Mouse (Mus musculus): ENCODE measurements around the gene Tbrg4.
"Not testable (repeated sequence)": the region's sequence is repeated elsewhere in the genome, so short reads cannot be mapped to it uniquely, and the experiment has no call there.

Gene Tbrg4

DNA sequence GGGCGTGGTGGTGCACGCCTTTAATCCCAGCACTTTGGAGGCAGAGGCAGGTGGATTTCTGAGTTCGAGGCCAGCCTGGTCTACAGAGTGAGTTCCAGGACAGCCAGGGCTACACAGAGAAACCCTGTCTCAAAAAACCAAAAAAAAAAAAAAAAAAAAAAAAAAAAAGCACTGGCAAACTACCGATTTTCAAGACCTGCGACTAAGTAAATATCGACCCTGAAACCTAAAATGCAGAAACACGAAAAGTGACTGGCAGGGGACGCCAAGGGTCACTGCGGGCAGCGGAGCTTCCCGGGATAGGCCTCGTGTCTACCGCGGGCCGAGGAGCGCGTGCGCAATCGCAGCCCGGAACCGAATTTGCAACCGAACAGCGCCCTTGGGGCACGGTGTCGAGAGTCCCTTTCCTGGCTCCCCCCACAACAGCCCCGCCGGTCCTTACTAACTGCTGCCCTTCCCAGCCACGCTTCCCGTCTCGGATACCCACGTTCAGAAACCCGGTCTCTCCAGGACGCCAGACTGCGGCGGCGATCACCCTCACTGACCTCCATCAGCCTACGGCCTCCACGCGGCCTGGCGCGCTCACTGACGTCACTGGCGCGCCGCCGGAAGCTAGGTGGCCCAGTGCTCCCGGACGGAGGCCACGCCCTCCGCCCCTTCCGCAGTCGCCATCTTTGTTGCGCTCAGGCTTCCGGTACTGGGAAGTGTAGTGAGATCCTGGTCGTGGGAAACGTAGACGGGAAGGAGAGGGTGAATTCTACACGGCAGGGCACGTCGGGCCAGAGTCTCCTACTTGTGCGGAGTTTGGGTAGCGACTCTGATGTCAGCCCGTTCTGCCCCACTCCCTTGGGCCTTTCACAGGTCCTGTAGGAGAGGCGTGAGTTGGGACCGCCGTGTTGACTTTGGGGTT is at the start of gene Tbrg4:
TSS of gene Tbrg4 (minus strand) at position 590 of the 910 bp plus-strand sequence.
- DNase-seq (ENCODE audit: low spot score), result peak; percentile 87

GRCm38 (mm10) chr11:6675402-6675801 is 49.5 kb upstream of the Tbrg4 start:
- DNase-seq (ENCODE audit: low spot score), result no peak

GRCm38 (mm10) chr11:6674701-6675100 is 48.8 kb upstream of the Tbrg4 start:
- DNase-seq (ENCODE audit: low spot score), result no peak

GRCm38 (mm10) chr11:6670826-6671225 is 45.0 kb upstream of the Tbrg4 start:
- no peak for DNase-seq (ENCODE audit: low spot score)

DNA sequence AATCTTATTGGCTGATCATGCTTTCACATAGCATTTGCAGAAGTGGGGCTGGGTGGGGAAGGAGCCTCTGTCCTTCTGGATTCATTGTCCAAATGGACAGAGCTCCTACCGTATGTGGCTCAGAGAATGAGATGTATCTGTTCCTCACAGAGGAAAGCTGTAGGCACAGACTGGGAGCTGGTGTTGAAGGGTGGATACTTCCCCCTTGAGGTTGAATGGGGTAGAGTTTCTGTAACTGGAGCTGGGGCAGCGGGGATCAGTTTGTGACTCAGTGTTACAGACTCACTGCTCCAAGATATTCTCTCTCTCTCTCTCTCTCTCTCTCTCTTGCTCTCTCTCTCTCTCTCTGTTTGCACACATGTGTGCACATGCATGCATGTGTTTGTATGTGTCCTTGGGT is 44.2 kb upstream of the Tbrg4 start:
- no peak for DNase-seq (ENCODE audit: low spot score)

GRCm38 (mm10) chr11:6669041-6669440 is 43.2 kb upstream of the Tbrg4 start:
- DNase-seq (ENCODE audit: low spot score), result no peak

DNA sequence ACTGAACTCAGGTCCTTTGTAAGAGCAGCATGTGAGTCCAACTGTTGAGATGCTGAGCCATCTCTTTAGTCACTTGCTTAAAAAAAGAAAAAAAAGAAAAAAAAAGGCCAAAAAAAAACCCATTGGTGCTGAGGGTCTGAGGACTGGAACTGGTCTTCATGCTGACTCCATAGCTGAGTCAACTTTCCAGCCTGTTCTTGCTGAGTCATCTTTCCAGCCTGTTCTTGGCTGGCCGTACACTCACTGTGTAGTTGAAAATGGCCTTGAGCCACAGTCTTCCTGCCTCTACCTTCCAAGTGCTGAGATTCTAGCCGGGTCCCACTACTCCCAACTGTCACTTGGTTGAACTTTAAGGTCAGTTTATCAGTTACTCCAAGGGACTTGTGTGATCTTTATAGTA is 40.8 kb upstream of the Tbrg4 start:
- DNase-seq (ENCODE audit: low spot score), result no peak

DNA sequence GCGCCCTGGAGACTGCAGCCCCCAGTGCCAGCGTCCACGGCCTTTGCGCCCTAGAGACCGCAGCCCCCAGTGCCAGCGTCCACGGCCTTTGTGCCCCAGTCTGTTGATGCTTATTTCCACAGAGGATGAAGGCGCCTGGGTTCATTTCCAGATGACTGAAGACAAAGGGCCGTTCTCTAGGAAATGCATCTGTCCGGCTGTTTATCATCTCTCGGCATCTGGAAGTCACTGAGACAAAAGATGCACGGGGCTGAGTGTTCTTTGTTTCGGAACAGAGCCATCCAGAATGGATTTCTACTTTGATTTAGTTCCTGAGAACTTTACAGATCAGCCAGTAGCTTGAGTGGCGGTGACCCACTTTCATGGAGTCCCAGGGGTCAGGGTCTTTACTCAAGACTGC is 35.3 kb upstream of the Tbrg4 start:
- DNase-seq (ENCODE audit: low spot score), result no peak

- DNase-seq (ENCODE audit: low spot score), result no peak
Measured at GRCm38 (mm10) chr11:6658271-6658670, 32.4 kb upstream of the Tbrg4 start, which contains the start of gene Ramp3. Ramp3 (plus strand) TSS chr11:6658521.

DNA sequence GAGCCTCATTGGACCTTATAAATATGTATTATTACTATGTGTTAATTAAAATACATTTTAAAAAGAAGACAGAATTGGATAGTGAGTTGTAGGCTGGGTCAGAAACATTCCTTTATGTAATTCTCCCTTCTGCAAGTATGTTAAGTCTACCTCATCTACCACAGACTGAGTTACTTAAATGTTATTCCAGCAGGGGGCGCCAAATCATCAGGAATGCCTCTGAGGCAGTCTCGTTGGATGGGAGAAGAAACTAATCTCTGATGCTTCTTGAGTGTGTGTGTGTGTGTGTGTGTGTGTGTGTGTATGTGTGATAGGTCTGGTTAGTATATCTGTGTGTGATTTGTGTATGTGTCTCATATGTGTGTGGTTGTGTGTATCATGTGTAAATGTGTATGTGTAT is 29.0 kb upstream of the Tbrg4 start:
- DNase-seq (ENCODE audit: low spot score), result peak; percentile 65

- DNase-seq (ENCODE audit: low spot score), result not testable (repeated sequence)
Measured at GRCm38 (mm10) chr11:6652978-6653377, 27.1 kb upstream of the Tbrg4 start.

- DNase-seq (ENCODE audit: low spot score), result no peak
Measured at GRCm38 (mm10) chr11:6650519-6650918, 24.7 kb upstream of the Tbrg4 start.

- no peak for DNase-seq (ENCODE audit: low spot score)
Measured at GRCm38 (mm10) chr11:6647831-6648724, 22.2 kb upstream of the Tbrg4 start.

- DNase-seq (ENCODE audit: low spot score), result no peak
Measured at GRCm38 (mm10) chr11:6644566-6644965, 18.7 kb upstream of the Tbrg4 start.

DNA sequence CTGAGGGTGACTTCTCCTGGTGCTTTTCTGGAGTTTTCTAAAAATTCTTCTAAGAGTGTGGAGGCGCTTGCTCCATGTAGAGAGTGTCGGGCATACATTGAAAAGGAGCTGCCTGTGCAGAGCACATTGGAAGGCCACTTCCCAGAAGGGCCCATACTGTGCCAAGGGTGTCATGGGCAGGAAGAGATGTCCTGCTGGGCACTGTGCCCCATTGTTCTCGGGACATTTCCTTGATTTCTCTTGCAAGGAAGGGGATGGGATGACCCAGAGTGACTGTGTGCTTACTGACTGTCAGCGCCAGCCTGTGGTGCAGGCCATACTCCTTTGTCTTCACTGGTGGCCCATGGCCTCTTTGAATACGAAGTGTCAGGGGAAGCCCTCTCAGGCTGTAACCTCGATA is 13.2 kb upstream of the Tbrg4 start:
- DNase-seq (ENCODE audit: low spot score), result no peak

DNA sequence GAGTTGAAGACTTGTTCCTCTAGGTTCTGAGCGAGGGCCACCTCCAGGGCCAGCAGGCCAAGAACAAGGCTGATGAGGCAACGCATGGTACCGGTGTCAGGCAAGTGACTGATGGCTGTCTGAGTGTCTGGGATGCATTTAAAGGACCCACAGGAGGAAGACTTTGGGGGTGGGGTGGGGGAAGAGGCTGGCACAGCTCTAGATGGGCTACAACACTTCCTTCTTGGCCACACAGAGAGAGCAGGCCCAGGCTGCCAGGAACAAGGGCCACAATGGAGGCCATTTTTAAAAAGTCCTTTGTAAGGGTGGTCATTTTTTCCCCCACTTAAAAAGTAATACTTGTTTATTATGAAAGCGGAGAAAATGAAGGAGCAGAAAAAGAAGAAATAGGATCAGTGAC is 12.7 kb upstream of the Tbrg4 start, which contains the start of gene Wap:
TSS of gene Wap (minus strand) at position 101 of the 400 bp plus-strand sequence.
- DNase-seq (ENCODE audit: low spot score), result no peak

GRCm38 (mm10) chr11:6636150-6636549 is 10.3 kb upstream of the Tbrg4 start:
- DNase-seq (ENCODE audit: low spot score), result no peak

DNA sequence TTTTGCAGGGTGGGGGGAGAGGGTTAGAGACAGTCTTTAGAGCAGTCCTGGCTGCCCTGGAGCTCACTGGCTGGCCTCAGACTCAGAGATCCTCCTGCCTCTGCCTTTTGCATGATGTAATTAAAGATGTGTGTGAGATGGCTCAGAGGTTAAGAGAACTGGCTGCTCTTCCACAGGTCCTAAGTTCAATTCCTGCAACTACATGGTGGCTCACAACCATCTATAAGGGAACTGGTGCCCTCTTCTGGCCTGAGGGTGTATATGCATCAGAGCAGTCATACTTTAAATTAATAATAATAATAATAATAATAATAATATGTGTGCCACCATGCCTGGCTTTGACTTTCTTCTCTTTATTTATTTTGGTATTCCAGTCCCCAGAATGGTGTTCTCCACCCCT is 3.8 kb upstream of the Tbrg4 start:
- DNase-seq (ENCODE audit: low spot score), result no peak

GRCm38 (mm10) chr11:6628568-6628967 is 2.7 kb upstream of the Tbrg4 start:
- no peak for DNase-seq (ENCODE audit: low spot score)

DNA sequence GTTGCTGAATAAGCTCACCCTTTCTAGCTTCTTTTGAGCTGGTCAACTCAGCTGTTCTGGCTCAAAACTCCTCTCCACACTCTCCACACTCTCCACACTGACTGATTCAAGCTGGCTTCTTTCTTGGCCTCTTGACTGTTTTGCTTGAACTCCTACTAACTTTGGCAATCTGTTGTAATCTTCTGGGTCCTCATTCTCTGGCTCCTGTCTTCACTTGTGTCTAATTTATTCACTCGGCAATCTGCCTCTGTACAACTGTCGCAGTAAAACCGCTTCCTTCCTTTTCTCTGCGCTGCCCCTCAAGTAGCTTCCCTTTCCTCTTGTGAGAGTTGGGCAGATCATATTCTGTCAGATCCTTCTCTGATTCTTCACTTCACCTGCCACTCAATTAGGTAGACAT is 1.9 kb upstream of the Tbrg4 start:
- no peak for DNase-seq (ENCODE audit: low spot score)

GRCm38 (mm10) chr11:6626388-6626772 is 513 bp upstream of the Tbrg4 start:
- DNase-seq (ENCODE audit: low spot score), result no peak

GRCm38 (mm10) chr11:6624619-6625382 is 1.1 kb downstream of the Tbrg4 start:
- no peak for DNase-seq (ENCODE audit: low spot score)

Data from left cerebral cortex, adult 11 months (tissue).